Mouse (Mus musculus) erythroblast, adult 5-6 weeks (primary cell): ENCODE results near the gene Alpi. TPM values are rescaled to one million over a fixed set of nuclear protein-coding genes. Genes with fewer than 3 reads are reported as not detected.

ENCODE experiments used
- ATAC-seq: replicated peaks from 2 replicates; pipeline ENCODE4 v1.8.0; 2016; ENCODE audit warnings: moderate number of reproducible peaks, mild to moderate bottlenecking, moderate TSS enrichment, inconsistent platforms; ENCODE audit not compliant: poor library complexity, low FRiP score, severe bottlenecking
- total RNA-seq, 2 experiments: library from RNA; stranded (forward) in 1 of 2; stranded (reverse) in 1 of 2; fragments of 150-400 nt in 1 of 2; fragments of 200-764, 138-1000 nt in 1 of 2; gene quantifications; 2 replicates each; pipeline versions ENCODE4 v1.2.3 to v1.2.4; 2015 to 2017; ENCODE audit warnings: low replicate concordance in 2 of 2

The Alpi gene
- not detected in 2 replicates for total RNA-seq (2015; ENCODE audit: low replicate concordance)
- not detected in 2 replicates for total RNA-seq (2017; ENCODE audit: low replicate concordance)

DNA sequence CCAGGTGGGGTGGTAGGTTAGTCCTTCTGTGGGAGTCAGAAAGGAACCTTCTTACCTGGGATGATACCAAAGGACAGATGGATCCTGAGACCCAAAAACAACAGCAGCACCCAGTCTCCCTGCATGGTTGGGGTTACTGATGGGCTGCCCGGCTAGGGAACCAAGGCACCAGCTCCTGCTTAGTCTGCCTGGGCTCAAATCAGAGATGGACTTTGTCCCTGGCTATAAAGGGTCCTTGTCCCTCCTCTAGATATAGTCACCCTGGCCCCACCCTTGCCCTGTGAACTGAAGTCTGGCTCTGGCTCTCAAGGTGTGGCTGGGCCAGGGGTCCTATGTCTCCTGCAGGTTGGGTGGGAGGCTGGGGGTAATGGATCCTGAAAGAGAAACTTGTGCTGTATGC is at the start of gene Alpi:
Gene Alpi (minus strand): TSS at position 196 of the 400 bp plus-strand sequence.
- no peak for ATAC-seq

- ATAC-seq = no peak
Observed at GRCm38 (mm10) chr1:87149422-87149821, 48.0 kb upstream of the Alpi start.

GRCm38 (mm10) chr1:87143141-87143540 is 41.7 kb upstream of the Alpi start:
- ATAC-seq = no peak

DNA sequence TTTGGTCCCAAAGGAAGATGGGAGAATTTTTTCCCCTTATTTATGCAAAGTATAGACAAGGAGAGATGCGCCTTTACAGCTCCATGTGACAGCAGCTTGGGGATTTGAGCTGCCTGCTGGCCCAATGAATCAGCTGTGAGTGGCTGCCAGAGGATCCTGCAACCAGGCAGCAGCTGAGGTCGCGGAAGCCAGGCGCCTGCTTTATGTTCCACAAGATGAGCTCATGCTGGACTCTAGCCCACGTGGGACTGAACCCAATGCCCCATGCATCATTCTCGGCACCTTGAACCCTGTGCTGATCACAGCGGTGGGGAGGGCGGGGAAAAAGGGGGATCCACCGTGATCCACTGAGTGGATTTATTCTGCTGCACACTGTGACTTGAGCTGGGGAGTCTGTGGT is 41.0 kb upstream of the Alpi start:
- no peak for ATAC-seq

GRCm38 (mm10) chr1:87141550-87141949 is 40.1 kb upstream of the Alpi start:
- no peak for ATAC-seq

GRCm38 (mm10) chr1:87131803-87132202 is 30.4 kb upstream of the Alpi start:
- ATAC-seq = no peak

DNA sequence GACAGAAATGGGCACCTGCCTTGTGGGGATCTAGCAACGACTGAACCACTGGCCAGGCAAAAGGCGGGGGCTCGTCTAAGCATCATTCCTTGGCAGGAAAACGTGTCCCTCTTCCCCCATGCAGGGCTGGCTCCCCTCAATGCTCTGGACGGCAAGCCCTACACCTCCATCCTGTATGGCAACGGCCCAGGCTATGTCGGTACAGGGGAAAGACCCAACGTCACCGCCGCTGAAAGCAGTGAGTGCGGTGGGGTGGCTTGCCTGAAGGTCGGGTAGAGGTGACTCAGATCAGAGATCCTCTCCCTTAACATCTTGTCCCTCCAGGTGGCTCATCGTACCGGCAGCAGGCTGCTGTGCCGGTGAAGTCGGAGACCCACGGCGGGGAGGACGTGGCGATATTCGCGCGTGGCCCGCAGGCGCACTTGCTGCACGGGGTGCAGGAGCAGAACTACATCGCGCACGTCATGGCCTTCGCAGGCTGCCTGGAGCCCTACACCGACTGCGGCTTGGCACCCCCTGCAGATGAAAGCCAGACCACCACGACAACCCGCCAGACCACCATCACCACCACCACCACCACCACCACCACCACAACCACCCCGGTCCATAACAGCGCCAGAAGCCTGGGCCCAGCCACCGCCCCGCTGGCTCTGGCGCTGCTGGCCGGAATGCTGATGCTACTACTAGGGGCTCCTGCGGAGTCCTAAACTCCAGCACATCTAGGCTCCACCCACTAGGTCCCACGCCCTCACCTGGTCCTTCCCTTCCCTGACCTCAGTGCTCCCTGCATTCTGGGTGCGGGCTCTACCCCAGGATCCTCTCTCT is 26.0 kb upstream of the Alpi start:
- no peak for ATAC-seq

- ATAC-seq = no peak
Observed at GRCm38 (mm10) chr1:87124673-87125072, 23.3 kb upstream of the Alpi start, which contains the start of gene Akp3. Gene Akp3 (plus strand): TSS chr1:87124973.

DNA sequence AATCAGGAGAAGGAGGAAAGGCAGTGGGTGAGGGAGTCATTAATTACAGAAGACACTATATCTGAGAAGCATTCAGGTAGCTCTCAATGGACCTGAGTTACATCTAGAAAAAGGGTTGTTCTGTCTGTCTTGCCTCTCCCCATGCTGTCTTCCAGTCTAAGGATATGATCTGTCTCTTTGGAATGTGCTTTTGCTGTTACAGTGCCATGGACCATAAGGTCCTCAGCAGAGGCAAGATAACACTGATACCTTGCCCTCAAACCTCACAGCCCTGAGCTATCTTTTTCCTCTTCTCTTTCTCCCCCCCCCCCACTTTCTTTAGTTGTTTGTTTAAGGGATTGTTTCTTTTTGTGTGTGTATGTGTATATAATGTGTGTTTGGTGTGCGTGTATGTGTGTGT is 13.4 kb upstream of the Alpi start:
- no peak for ATAC-seq

GRCm38 (mm10) chr1:87111719-87112354 is 10.4 kb upstream of the Alpi start:
- no peak for ATAC-seq

DNA sequence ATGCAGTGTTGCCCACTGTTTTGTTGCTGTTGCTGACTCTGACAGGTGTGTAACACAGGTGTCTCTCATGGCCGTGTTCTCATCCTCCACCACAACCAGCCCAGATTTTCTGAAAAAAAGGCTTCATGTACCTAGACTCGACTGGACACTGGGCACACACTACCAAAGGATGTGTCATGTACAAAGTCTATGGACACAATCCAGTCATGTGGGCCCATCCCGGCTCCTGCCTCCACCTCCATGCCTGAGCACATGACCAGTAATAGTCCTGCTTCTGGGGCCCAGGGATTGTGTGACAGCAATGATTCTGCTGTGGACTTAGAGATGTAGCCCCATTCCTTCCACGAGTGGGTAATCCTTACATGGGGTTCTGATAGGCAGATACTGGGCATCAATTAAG is 7.2 kb upstream of the Alpi start:
- ATAC-seq = no peak

GRCm38 (mm10) chr1:87106536-87106935 is 5.1 kb upstream of the Alpi start:
- ATAC-seq = no peak

GRCm38 (mm10) chr1:87103936-87104335 is 2.5 kb upstream of the Alpi start:
- ATAC-seq = no peak

GRCm38 (mm10) chr1:87102114-87102513 is 708 bp upstream of the Alpi start:
- ATAC-seq = no peak

GRCm38 (mm10) chr1:87098358-87098975 is 2.9 kb downstream of the Alpi start:
- ATAC-seq = 0 out of 2 replicates have a peak, but pooled peaks have one; percentile 59

- ATAC-seq = no peak
Observed at GRCm38 (mm10) chr1:87095642-87096041, 5.8 kb downstream of the Alpi start.

- ATAC-seq = no peak
Observed at GRCm38 (mm10) chr1:87089828-87090227, 11.6 kb downstream of the Alpi start, which contains the start of gene Alppl2. Gene Alppl2 (minus strand): TSS chr1:87089928.

- no peak for ATAC-seq
Observed at GRCm38 (mm10) chr1:87089251-87089650, 12.2 kb downstream of the Alpi start.

DNA sequence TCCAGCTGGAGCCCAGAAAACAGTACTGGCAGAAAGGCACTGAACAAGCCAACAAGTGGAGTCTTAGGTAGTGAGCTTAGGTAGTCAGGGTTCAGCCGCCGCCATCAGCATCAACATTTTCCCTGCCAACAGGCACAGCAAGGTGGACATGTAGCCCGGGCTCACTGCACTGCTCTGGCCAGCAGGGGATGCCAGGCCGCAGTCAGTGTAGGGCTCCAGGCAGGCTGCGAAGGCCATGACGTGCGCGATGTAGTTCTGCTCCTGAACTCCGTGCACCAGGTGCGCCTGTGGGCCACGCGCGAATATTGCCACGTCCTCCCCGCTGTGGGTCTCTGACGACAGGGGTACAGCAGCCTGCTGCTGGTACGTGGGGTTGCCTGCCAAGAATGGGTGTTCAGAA is 14.4 kb downstream of the Alpi start:
- ATAC-seq = no peak

- ATAC-seq = no peak
Observed at GRCm38 (mm10) chr1:87086196-87086595, 15.2 kb downstream of the Alpi start.

GRCm38 (mm10) chr1:87073776-87074175 is 27.6 kb downstream of the Alpi start:
- no peak for ATAC-seq
